Mouse (Mus musculus) left cerebral cortex, adult 11 months (tissue): ENCODE measurements around the gene Mettl3.

Experiments
- DNase-seq: peaks from one replicate; pipeline ENCODE4 v3.0.0; 2022; ENCODE audit warnings: low spot score

Mettl3 gene

DNA sequence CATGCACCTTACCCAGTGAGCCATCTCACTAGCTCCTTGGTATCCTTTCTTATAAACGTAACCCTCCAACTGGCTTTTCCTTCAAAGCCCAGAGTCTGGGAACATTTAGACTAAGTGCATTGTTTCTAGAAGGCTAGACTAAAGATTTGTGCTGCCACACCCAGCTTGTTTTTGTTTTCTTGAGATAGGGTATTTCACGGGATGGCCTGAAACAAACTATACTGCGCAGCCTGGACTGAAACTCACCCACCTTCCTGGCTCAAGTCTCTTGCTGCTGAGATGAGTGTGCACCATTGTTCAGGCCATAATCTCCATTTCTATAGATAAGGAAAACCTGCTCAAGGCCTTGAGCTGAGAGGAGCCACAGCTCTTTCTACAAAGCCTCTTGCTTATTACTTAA lies 20.7 kb downstream of the Mettl3 start:
- DNase-seq = no peak

DNA sequence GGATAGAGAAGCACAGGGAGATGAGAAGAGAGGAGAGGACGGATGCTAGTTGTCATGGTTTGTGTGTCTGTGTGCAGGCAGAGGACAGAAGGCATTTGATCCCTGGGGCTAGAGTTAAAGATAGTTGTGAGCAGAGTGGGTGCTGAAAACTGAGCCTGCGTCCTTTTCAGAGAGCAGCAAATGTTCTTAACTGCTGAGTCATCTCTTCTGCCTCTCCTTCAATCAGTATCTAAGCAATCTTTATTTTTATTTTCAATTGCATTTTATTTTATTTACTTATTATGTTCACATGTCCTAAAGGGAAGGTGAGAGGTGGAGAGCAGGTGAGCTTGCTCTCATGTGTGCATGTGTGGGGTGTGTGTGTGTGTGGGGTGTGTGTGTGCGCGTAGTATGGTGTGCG lies 21.3 kb downstream of the Mettl3 start:
- DNase-seq = no peak

DNA sequence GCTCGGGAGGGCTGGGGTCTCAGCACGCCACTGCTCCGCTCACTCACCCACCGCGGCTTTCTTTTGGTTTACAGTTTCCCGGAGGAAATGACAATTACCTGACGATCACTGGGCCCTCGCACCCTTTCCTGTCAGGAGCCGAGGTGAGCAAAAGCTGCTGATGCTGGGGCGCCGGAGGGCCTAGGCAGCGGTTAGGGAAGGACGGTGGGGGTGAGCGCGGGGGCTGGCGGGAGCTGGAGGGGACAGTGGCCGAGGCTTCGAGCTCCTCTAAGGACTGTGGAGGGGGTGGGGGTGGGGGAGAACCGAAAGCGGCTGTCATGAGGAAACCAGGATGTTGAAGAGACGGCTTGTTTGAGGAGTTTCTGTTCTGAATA lies 25.2 kb downstream of the Mettl3 start:
- no peak for DNase-seq

DNA sequence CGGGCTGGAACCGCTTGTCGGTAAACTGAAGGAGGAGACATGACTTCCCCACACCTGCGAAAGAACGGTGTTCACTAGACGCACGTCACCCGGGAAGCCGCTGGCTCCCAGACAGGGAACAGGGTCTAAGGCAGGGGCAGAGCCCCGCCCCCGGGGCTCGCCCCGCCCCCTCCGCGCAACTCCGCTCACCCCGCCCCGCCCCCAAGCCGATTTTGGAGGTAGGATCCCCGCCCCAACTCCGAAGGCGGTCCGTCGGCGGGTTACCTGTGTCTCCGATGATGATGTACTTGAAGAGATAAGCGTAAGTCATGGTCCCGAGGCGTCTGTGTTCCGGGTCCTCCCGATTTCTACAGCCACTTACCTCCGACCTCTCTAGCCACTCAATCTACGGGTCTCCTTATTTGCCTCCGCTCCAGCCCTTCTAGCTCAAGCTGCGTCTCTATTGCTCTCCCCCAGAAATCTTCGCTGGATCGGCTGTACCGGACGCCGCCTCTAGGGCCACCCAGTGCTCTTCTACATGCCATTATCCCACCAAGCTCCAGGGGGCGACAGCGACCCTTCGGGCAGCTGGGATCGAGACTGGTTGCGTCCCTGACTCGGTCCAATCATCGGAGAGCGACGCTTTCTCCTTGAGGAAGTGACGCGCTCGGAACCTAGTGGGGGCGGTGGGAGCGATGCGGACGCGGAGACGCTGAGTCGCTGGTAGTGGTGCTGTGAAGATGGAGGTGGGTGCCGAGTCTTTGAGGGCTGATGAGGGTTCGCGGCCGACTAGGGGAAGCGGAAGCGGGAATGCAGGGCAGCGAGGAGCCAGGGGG lies 25.8 kb downstream of the Mettl3 start, which contains the start of the genes Tox4 and Rab2b:
Gene Tox4 (plus strand): TSS at position 215 of the 815 bp plus-strand sequence.
Gene Rab2b (minus strand): TSS at position 614 of the 815 bp plus-strand sequence.
- peak; percentile 96 for DNase-seq

DNA sequence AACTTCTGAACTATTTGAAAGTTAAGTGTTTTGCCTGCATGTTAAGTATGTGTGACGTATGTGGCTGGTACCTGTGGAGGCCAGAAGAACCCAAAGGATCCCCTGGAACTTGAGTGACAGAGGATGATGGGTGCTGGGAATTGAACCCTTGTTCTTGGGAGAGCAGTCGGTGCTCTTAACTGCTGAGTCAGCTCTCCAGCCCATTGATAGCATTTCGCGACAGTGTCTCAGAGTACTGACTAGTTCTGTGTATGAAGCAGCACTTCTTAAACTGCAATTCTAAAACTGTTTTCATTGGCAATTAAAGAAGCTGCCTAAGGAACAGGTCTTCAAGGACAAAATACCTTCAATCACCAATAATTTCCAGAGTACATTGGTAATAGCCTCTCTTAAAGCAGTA lies 27.7 kb downstream of the Mettl3 start:
- DNase-seq = no peak

DNA sequence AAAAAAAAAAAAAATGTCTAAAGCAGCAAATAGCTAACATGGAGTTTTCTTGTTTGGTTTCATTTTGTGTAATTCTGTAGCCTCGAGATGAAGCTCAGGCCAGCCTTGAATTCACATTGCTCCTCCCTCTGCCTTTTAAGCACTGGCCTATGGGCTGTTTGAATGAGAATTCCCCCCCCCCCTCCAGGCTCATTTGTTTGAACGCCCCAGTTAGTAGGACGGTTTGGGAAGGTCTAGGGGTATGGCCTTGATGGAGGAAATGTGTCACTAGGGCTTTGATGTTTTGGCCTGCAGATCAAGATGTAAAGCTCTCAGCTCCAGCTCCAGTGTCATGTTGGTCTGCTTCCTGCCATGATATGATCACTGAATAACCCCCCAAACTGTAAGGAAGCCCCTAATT lies 32.1 kb downstream of the Mettl3 start:
- DNase-seq = no peak

DNA sequence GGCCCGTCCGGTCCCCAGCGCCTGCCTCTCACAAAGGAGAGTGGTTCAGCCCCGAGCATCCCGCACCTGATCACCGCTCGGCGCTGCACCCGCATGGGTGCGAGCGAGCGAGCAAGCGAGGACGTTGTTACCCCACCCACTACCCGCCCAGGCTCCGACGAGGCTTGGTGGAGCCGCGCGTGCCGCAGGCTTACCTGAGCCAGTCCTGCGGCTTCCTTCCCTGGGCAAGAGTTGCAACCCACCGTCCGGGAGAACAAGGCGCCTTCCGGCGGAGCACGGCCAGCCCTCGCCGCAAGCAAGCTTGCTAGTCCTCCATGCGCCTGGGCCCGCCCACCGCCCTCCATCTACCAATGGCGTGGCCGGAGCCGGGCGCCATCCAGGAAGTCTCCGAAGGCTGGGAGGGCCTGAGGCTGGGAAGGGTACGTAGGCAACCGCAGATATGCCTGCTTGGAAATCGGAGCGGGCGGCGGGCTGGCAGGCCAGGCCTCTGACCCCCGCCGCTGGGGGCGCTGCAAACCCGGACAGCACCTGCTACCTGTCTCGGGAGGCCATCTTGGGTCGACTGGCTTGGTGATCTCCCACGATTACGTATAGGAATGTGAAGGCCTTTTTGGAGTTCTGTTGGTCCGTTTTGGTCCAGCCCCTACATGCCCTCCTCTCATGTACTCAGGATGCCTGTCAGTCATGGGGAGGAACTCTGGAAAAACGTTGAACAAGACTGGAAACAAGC lies 47.3 kb downstream of the Mettl3 start, which contains the start of gene Chd8:
Gene Chd8 (minus strand): TSS at position 297 of the 730 bp plus-strand sequence.
- DNase-seq = peak; percentile 98

DNA sequence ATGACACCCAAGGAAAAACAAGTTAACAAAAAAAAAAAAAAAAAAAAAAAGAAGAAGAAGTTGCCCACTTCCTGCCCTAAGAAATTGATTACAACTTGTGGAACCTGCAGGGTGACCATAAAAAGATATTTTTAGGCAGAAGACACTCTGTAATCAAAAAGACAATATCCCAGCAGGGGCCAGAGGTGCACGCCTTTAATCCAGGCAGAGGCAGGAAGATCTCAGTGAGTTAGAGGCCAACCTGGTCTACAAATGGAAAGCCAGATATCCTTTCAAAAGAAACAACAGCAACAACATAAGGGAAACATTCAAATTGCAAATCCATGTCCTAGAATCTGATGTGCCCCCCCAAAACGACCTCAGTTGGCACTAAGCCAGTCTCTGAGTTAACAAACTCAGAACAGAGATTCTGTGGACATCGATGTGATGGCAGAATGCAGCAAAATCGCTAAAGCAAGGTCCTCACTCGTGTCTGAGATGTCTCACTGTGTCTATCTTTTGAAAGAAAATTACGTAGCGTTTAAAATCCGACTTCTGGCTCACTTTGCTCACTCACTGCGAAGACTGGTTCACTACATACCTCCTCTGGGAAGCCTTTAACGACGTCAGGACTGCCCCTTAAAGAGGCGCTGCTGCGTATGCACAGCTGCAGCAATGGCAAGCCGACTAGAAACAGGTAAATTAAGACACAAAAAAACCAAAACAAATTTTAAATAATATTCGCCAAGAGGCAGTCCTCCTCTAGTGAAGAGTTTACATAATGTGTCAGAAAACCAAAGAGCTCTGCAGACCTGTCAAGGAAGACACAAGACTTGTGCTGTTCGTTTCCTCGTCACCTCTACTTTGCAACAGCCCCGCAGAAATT lies 48.4 kb downstream of the Mettl3 start:
- no peak for DNase-seq

DNA sequence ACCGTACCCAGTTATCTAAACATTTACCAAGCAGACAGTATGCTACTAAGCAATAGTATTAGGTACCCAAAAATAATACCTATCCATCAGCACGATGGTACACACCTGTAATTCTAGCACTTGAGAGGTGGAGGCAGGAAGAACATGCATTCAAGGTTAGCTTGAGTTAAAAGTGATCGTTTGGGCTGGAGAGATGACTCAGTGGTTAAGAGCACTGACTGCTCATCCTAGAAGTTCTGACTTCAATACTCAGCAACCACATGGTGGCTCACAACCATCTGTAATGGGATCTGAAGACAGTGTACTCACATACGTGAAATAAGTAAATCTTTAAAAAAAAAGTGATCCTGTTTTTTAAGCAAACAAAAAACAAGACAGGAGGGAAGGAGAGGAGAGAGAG lies 58.8 kb downstream of the Mettl3 start:
- no peak for DNase-seq
